Mouse (Mus musculus) hindlimb bud, embryonic 11.5 days (tissue): ENCODE measurements around the gene Wwp2.

Source experiments
- DNase-seq: peaks from one replicate; pipeline ENCODE4 v3.0.0-alpha.2; 2012; ENCODE audit warnings: low read depth, low spot score; ENCODE audit errors: extremely low spot score

The Wwp2 gene

GRCm38 (mm10) chr8:107505271-107505670 is 69.1 kb downstream of the Wwp2 start:
- DNase-seq: no peak

GRCm38 (mm10) chr8:107507019-107507418 is 70.9 kb downstream of the Wwp2 start:
- DNase-seq: no peak

- DNase-seq: no peak
These were observed 74.0 kb downstream of the Wwp2 start for GRCm38 (mm10) chr8:107510204-107510603.

GRCm38 (mm10) chr8:107510766-107511165 is 74.6 kb downstream of the Wwp2 start:
- no peak for DNase-seq

- DNase-seq: no peak
These were observed 77.1 kb downstream of the Wwp2 start for GRCm38 (mm10) chr8:107513249-107513648.

GRCm38 (mm10) chr8:107514949-107515721 is 79.0 kb downstream of the Wwp2 start:
- DNase-seq: no peak

GRCm38 (mm10) chr8:107518726-107519125 is 82.6 kb downstream of the Wwp2 start:
- DNase-seq: no peak

- no peak for DNase-seq
These were observed 83.7 kb downstream of the Wwp2 start for GRCm38 (mm10) chr8:107519860-107520259.

GRCm38 (mm10) chr8:107521788-107522554 is 85.8 kb downstream of the Wwp2 start:
- no peak for DNase-seq

GRCm38 (mm10) chr8:107522555-107522833 is 86.3 kb downstream of the Wwp2 start:
- DNase-seq: no peak

- DNase-seq: no peak
These were observed 88.4 kb downstream of the Wwp2 start for GRCm38 (mm10) chr8:107524535-107524934.

- no peak for DNase-seq
These were observed 92.6 kb downstream of the Wwp2 start for GRCm38 (mm10) chr8:107528786-107529185.

- no peak for DNase-seq
These were observed 101.3 kb downstream of the Wwp2 start for GRCm38 (mm10) chr8:107537472-107537871.

GRCm38 (mm10) chr8:107540623-107541022 is 104.5 kb downstream of the Wwp2 start:
- no peak for DNase-seq

- no peak for DNase-seq
These were observed 105.2 kb downstream of the Wwp2 start for GRCm38 (mm10) chr8:107541369-107541768.

- DNase-seq: no peak
These were observed 106.0 kb downstream of the Wwp2 start for GRCm38 (mm10) chr8:107542151-107542550.

- DNase-seq: no peak
These were observed 107.5 kb downstream of the Wwp2 start for GRCm38 (mm10) chr8:107543714-107544113.

- no peak for DNase-seq
These were observed 108.0 kb downstream of the Wwp2 start for GRCm38 (mm10) chr8:107544211-107544610.

- no peak for DNase-seq
These were observed 108.5 kb downstream of the Wwp2 start for GRCm38 (mm10) chr8:107544651-107545174.

GRCm38 (mm10) chr8:107545621-107546152 is 109.5 kb downstream of the Wwp2 start:
- DNase-seq: no peak

- DNase-seq: no peak
These were observed 110.0 kb downstream of the Wwp2 start for GRCm38 (mm10) chr8:107546154-107546553.

- DNase-seq: no peak
These were observed 110.7 kb downstream of the Wwp2 start for GRCm38 (mm10) chr8:107546817-107547216.
